Comparison of ENCODE assay signal across 8 mouse cellular contexts in the genomic region with DNA sequence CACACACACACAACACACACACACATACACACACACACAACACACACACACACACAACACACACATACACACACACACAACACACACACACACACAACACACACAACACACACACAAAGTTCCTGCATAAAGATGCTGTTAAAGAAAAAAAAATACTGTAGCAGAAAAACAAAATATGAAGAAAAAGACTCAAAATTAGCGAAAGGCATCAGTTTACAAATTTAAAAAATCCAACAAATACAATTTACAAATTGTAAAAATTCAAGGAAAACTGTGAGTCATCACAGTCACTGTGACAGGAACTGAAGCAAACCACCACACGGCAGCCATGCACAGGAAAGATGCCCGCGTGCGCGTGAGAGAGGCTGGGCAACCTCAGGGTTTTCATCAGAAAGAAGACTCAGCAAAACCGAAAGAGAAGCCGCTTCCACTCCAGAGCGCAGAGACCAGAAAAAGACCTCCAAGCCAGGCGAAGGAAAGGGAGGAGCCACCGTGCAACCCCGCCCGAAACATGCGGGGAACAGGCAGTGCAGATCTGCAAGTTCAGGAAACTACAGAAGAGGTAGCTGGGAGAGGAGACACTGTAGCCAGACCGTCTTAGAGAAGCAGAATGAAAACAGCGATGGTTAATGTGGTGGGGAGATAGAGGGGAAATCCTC. TPM values are rescaled to one million over a fixed set of nuclear protein-coding genes. Genes with fewer than 3 reads are reported as not detected.
DNase-seq lines count a peak whose midpoint lies in the region; ATAC-seq and TF ChIP-seq lines count a peak whose summit lies in the region.

No protein-coding gene starts in this region.

- no peaks in the 10 kb centered on the region for H3K9me3 ChIP-seq in liver, embryonic 11.5 days (ENCODE audit: control insufficient read depth, low read length)

- peak; percentile 62 for DNase-seq in adrenal gland, adult 2 months
- DNase-seq in adrenal gland, postnatal 4 days (ENCODE audit: low spot score in 2 of 2): no peak
- DNase-seq in CD4-positive, CD25-positive, alpha-beta regulatory T cell, adult 2 months (ENCODE audit: low read depth, low spot score): peak; percentile 86
- peak; percentile 62 for DNase-seq in heart, adult 9 months (ENCODE audit: low spot score in 2 of 2)
- DNase-seq in liver, embryonic 11.5 days (ENCODE audit: low spot score): peak; percentile 50
- DNase-seq in retina, embryonic 14.5 days (ENCODE audit: low spot score): no peak
- DNase-seq in retina, postnatal 1 day: no peak

- WGBS in liver, embryonic 11.5 days: 30% methylated on average over 16 of the region's 16 CpGs
- 47% methylated on average over 16 of the region's 16 CpGs for WGBS in olfactory bulb, adult 2 months

- no peak for TF ChIP-seq POLR2A in olfactory bulb, adult 2 months (IDR thresholded peaks at IDR 0.05; ENCODE audit: insufficient read depth, low read depth, low read length)

- no peaks in the 10 kb centered on the region for H3K36me3 ChIP-seq in liver, embryonic 11.5 days (ENCODE audit: control insufficient read depth, insufficient read depth, low read length)

- H3K4me2 ChIP-seq in liver, embryonic 11.5 days: peak overlapping the region; percentile 48

- H3K9ac ChIP-seq in liver, embryonic 11.5 days (ENCODE audit: low read depth, low read length): peak overlapping the region; percentile 10; the same call in 1 of the 2 replicates

- H3K4me1 ChIP-seq in liver, embryonic 11.5 days (replicated peaks; ENCODE audit: control insufficient read depth, insufficient read depth, low read length): no peaks in the 10 kb centered on the region
- H3K4me1 ChIP-seq in olfactory bulb, adult 2 months (ENCODE audit: control insufficient read depth, insufficient read depth, low read length): peaks cover 12% of the 10 kb centered on the region

- no peak overlapping the region for H3K27ac ChIP-seq in liver, embryonic 11.5 days (ENCODE audit: low read depth, low read length)
- no peak overlapping the region for H3K27ac ChIP-seq in olfactory bulb, adult 2 months (ENCODE audit: insufficient read depth, low read depth, low read length)

- H3K27me3 ChIP-seq in liver, embryonic 11.5 days (replicated peaks; ENCODE audit: control insufficient read depth, insufficient read depth, low read length): no peaks in the 10 kb centered on the region

- no peak for TF ChIP-seq CTCF in olfactory bulb, adult 2 months (IDR thresholded peaks at IDR 0.05; ENCODE audit: insufficient read depth, low read depth, low read length)

- H3K4me3 ChIP-seq in liver, embryonic 11.5 days (ENCODE audit: low read depth, low read length): peak overlapping the region; percentile 22
- peak overlapping the region; percentile 9; the same call in 1 of the 2 replicates for H3K4me3 ChIP-seq in olfactory bulb, adult 2 months (ENCODE audit: insufficient read depth, low read depth, low read length)

- ATAC-seq in liver, embryonic 11.5 days (replicated peaks; ENCODE audit: low FRiP score): no peak

RNA-seq across cellular contexts. Expression of a gene that starts 14.4 kb away (rescaled TPM):
- total RNA-seq in adrenal gland, adult 2 months (2021): 10 to 100 TPM; 17.0 to 23.2 TPM
- polyA plus RNA-seq in adrenal gland, adult 2 months (2012; rRNA removed): 42.3 and 46.7 TPM in 2 replicates
- 10 to 100 TPM; 24.1 to 26.5 TPM for total RNA-seq in adrenal gland, postnatal 4 days (2021)
- polyA plus RNA-seq in liver, embryonic 11.5 days (2014; fragmentation: Nextera tagmentation; extraction: Ambion mirVana): 9.7 and 10.2 TPM in 2 replicates
- polyA plus RNA-seq in olfactory bulb, adult 2 months (2012; ENCODE audit: insufficient read depth, insufficient read length, low replicate concordance, missing spikeins): not detected in 2 replicates

RNA-seq across cellular contexts. Expression of a gene that starts 14.9 kb away (rescaled TPM):
- 10 to 100 TPM; 26.0 to 34.9 TPM for total RNA-seq in adrenal gland, adult 2 months (2021)
- polyA plus RNA-seq in adrenal gland, adult 2 months (2012; rRNA removed): 56.8 and 66.5 TPM in 2 replicates
- total RNA-seq in adrenal gland, postnatal 4 days (2021): 10 to 100 TPM; 51.4 to 54.3 TPM
- polyA plus RNA-seq in liver, embryonic 11.5 days (2014; fragmentation: Nextera tagmentation; extraction: Ambion mirVana): 70.1 and 77.2 TPM in 2 replicates
- polyA plus RNA-seq in olfactory bulb, adult 2 months (2012; ENCODE audit: insufficient read depth, insufficient read length, low replicate concordance, missing spikeins): not detected in 2 replicates

Comparison
In these comparisons a context has a peak if more than half of its experiments do, and no peak if none do; other contexts are left out.
1. DNase-seq: peak in adrenal gland, adult 2 months (single experiment), CD4-positive, CD25-positive, alpha-beta regulatory T cell, adult 2 months (single experiment), heart, adult 9 months (2 of 2) and liver, embryonic 11.5 days (single experiment); none in adrenal gland, postnatal 4 days (0 of 2), retina, embryonic 14.5 days (single experiment) and retina, postnatal 1 day (single experiment).
2. RNA of a gene that starts 14.9 kb away (polyA plus RNA-seq): 70.1 to 77.2 TPM in liver, embryonic 11.5 days and 56.8 to 66.5 TPM in adrenal gland, adult 2 months; not detected in olfactory bulb, adult 2 months; every median in the first group is over 10 times any median in the second.